Mouse (Mus musculus) left cerebral cortex, adult 11 months (tissue): ENCODE results near the gene Unc119b.
"Not testable (repeated sequence)": the region's sequence is repeated elsewhere in the genome, so short reads cannot be mapped to it uniquely, and the experiment has no call there.

ENCODE experiments used
- DNase-seq: peaks from one replicate; pipeline ENCODE4 v3.0.0; 2022; ENCODE audit warnings: low spot score

Gene Unc119b

DNA sequence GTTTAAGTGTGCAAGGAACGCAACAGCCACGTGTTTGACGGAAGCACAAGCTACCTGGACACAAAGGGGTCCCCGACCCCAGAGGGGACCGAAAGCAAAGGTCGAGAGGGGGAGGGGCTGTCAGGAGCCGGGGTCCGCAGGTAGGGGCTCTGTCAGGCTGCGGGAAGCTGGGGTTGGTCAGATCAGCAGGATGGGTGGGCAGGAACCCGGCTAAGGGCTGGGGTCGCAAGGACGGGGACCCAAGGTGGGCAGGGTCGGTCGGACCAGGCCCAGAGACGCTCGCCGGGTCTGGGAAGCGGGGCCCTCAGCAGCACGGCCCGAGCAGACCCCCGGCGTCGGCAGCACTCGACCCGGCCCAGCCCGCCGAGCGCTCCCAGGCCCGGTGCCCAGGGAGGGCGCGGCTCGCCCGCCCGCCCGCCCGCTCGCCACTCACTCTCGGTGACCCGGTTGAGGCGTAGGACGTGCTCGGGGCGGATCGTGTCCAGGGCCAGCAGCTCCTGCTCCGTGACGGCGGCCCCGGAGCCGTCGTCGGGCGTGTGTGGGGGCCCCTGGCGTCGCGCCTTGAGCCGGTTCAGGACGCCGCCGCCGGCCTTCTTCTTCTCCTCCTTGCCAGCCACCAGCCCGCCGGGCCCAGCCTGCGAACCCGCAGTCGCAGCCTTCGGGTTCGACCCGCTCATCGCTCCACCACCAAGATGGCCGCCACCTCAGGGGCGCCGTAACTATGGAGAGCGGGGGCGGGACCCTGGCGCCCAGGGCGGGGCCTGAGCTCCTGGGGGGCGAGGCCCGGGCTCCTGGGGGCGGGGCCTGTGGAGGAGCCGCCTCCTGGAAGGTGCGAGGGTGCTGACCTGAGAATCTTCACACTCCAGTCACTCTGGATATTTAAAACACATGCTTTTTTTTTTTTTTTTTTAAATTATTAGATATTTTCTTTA is at the start of gene Unc119b:
TSS of gene Unc119b (minus strand) at position 742 of the 932 bp plus-strand sequence.
- DNase-seq, result peak; percentile 84

DNA sequence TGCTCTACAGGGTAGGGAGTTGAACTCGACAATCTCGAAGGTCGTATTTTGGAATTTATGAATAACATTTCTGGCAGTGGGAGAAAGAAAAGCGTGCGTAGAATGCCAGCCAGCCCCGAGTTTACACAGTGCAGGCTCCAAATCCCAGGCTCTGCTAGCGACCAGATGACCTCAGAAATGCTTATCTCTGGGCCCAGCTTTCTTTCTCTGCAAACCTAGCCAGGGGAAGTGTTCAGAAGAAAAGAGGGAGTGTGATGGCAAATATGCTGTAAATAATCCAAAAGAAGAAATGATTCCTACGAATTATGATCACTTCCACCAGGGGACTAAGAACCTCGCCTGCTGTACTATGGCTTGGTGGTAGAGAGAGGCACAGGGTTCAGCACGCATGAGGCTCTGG is 48.7 kb upstream of the Unc119b start:
- no peak for DNase-seq

DNA sequence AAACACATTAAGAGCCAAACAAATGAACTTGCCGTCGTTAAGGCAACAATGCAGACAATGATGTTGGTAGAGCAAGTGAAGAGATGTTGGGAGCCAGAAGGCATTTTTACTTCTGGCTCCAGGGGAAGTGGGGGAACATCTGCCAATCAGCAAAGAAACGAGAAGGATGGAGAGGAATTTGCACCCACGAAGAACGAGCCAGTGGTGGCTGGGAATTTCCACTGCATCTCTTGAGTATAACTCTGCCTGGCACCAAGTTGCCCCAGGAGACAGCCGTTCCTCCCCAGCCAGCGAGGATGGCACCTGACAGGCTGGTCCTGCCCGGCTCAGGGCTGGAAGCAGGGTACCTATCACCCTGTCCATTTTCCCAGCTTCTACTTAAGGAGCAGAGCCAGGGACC is 48.1 kb upstream of the Unc119b start:
- no peak for DNase-seq

DNA sequence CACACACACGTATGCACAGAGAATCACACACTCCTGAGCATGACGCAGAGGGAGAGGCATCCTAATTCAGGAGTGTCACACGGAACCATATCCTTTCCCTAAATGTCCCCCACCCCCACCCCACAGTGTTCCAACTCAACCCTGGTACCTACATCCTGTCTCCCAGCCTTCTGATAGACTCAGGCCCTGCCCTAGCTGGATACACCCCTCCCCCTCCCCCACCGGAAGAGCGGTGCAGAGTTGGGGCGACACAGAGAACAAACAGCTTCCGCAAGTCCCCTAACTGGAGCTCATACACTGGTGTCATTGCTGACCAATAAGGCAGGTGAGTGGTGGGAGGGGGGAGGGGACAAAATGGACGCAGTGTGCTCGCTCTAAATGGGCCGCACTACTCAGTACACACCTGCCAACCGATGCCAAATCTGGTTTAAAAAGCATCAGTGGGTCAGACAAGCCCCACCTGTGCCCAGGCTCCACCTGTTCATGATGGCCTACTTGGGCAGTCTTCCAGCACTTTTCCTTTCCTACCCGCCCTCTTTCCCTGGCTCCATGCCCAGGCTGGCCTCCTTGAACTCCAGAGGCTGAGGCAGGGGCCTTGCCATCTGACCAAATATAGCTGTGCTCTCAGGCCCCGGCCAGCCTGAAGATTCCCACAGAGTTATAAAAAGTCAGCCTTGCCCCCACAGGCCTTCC is 46.6 kb upstream of the Unc119b start:
- DNase-seq, result no peak

DNA sequence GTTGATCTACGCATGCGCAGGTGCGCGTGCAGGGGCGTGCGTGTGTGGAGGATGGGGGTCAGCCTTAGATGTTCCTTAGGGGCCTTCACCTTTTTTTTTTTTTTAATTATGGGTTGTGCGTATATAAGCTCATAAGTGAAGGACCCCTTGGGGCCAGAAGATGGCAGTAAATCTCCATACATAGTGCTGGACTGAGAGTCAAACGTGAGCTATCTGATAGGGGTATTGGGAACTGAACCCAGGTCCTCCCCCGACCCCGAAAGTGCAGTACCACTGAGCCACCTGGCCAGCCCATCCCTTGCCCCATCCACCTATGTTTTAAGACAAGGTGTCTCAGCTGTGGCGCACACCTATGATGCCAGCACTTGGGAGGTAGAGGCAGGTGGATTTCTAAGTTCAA is 44.8 kb upstream of the Unc119b start:
- no peak for DNase-seq

DNA sequence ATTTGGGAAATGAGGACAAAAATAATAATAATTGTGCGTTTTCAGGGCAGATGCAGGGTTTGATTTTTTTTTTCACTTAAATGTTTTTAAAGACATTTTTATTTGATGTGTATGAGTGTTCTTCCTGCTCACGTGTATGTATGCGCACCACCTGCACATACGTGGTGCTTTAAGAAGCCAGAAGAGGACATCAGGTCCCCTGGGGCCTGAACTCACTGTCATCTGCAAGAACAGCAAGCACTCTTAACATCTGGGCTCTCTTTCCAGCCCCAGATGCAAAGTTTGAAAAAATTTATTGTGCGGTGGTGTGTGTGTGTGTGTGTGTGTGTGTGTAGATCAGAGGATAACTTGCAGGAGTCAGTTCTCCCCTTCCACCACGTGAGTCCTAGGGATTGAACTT is 43.1 kb upstream of the Unc119b start:
- no peak for DNase-seq

DNA sequence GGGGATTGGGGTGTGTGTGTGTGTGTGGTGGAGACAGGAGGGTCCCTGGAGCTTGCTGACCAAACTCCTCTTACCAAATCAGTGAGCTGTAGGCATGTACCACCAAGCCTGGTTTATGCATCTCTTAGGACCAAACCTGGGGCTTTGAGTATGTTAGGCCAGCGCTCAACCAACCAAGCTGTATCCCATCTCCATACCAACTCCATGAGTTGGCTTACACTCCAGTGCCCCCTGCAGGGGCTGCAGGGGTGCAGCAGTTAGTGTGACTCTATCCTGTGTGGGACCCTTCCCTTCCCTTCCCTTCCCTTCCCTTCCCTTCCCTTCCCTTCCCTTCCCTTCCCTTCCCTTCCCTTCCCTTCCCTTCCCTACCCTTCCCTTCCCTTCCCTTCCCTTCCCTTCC is 39.8 kb upstream of the Unc119b start:
- DNase-seq, result no peak

DNA sequence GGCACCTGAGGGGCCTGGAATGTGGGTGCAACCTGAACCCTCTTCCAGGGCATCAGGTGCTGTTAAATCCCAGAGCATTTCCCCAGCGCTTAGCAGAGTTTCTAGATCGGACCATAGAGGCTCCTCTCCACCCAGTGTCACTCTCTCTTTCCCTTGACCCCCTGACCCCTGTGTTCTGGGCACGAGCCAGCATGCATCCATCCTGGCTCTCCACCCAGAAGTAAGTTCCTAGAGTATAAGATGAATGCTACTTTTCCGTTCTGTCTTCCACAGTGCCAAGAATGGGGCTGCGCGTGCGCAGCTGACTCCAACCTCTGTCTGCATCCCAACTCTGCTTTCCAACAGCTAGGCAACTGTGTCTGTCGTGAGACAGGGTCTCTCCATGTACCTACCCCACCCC is 35.4 kb upstream of the Unc119b start:
- DNase-seq, result no peak

DNA sequence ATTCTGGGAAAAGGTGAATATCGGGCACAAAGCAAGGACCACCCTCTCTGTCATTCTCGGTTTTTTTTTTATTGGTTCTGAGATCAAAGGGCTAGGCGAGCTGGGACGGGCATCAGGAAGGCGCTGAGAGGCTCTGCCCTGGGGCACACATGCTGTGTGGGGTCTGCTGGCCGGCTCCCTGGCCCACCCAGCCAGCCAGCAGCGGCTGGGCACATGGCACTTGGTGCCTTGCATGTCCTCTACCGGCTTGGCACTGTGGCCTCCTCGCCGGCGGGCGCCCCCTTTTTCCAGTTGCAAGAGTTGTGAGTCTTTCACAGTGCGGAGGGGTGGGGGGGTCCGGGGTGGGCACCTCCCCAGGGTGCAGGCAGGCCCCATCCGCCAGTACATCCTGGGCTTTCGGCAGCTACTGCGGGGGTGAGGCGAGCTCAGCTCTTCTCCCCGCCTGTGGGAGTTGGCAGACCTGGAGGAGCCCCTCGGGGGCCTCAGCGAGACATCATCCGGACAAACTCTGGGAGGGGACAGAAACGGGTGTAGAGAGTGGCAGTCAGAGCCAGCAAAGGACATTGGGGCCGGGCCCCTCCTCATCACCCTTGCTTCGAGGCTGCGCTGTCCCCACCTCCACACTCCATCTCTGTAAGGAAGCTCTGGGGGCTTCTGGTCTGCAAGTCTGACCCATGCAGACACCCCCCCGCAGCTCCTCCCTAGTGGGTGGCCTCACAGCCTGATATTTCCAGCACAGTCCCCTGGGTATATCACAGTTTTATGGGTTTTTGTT is 34.1 kb upstream of the Unc119b start:
- no peak for DNase-seq

DNA sequence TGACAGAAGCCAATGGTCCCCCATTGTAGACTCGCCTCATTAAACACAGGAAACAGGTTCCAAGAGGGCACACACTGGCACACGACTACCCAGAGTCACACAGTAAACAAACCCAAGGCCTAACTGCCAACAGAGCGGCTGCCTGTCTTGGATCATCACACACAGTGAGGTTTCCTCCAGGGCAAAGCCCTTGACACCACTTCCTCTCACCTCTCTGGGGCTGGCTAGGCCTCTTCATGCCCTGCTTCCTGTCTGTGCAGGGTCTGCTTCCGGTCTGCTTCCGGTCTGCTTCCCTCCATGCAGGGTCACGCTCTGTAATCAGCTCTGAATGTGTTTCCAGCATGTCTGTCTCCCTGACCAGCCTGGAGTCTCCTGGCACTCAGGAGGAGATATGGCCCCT is 32.6 kb upstream of the Unc119b start:
- DNase-seq, result no peak

DNA sequence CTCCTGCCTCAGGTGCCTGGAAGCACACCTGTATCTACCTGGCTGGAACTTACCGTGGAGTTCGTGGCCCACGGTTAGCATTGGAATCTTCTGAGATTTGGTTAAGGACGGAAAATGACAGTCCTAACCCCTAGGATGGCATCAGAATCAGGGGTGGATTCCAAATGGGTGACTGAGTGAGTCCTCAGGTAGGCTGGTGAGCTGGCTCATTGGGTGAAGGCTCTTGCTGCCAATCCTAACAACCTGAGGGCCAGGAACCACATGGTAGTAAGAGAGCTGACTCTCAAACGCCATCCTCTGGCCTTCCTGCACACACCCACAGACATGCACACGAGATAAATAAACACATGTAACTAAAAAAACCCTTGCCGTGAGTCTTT is 32.0 kb upstream of the Unc119b start:
- no peak for DNase-seq

DNA sequence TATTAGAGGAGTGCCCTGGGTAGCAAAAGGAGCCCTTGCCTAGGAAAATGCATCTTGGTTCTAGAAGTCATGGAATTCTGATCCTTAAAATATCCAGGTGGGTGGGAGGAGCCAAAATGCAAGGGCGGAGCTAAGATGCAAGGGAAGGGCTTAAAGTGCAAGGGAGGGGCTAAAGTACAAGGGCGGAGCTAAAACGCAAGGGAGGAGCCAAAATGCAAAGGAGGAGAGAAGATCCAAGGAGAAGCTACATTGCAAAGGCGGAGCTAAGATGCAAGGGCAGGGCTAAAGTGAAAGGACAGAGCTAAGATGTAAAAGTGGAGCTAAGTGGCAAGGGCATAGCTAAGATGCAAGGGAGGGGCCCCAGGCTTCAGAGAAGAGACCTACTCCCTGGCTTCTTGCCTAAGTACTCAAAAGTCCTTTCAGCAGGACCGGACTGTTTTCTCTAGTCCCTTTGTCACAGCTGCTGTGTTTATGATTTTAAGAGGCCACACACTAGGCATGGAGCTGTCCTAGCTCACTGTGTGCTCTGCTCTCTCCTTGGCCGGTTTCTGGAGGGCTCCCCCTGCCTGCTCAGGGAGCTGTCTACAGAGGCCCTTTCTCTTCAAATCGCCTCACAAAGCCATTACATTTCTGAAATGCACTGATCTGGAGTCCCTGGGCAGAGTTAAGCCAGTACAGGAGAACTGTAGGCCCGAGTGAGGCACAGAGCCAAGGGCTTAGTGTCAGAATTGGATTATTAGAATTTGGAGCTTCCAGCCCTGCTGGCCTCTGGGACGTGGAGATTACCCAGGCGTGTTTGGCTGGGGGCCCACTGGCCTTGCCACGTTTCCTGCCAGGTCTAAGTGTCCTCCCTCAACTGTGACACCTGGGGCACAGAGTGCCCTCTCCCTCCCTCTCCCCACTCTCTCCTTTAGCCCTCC is 31.4 kb upstream of the Unc119b start:
- DNase-seq, result no peak

DNA sequence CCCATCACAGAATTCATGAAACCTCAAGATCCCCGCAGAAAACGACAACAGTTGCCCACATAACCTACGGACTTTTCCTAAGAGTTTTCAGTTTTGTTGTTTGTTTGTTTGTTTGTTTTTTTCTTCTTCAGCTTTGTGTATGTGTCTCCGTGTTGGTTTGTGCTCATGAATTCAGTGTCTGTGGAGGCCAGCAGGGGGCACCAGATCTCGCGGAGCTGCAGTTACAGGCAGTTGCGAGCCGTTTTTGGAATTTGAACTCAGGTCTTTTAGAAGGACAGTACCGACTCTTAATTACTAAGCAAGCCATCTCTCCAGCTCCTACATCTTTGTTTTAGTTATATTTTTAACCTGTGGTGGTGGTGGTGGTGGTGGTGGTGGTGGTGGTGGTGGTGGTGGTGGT is 30.6 kb upstream of the Unc119b start:
- DNase-seq, result no peak

DNA sequence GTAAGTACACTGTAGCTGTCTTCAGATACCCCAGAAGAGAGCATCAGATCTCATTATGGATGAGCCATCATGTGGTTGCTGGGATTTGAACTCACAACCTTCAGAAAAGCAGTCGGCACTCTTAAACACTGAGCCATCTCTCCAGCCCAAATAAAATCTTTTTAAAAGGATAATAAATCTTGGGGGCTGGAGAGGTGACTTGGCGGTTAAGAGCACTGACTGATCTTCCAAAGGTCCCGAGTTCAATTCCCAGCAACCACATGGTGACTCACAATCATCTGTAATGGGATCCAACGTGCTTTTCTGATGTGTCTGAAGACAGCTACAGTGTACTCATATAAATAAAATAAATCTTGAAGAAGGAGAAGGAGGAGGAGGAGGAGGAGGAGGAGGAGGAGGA is 29.7 kb upstream of the Unc119b start:
- DNase-seq, result not testable (repeated sequence)

DNA sequence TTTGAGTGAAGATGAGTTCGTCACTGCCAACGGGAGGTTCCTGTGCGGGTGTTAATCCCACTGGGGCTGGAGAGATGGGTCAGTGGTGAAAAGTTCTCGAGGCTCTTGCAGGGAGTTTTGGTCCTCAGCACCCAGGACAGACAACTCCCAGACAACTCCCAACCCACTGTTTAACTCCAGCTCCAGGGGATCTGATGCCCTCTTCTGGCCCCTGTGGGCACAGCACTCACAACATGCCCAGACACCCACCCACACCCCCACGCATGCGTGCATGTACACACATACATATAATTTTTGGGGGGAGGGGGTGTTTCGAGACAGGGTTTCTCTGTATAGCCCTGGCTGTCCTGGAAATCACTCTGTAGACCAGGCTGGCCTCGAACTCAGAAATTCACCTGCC is 28.8 kb upstream of the Unc119b start:
- DNase-seq, result no peak

DNA sequence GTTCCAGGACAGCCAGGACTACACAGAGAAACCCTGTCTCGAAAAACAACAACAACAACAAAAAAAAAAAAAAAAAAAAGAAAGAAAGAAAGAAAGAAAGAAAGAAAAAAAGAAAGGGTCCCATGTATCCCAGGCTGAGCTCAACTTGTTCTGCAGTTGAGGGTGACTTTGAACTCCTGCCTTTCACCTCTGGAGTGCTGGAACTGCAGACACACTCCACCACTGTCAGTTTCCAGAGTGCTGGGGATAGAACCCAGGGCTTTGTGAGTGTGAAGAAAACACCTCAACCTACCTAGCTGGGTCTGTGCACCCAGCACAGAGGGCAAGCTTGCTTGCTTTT is 27.1 kb upstream of the Unc119b start:
- not testable (repeated sequence) for DNase-seq

DNA sequence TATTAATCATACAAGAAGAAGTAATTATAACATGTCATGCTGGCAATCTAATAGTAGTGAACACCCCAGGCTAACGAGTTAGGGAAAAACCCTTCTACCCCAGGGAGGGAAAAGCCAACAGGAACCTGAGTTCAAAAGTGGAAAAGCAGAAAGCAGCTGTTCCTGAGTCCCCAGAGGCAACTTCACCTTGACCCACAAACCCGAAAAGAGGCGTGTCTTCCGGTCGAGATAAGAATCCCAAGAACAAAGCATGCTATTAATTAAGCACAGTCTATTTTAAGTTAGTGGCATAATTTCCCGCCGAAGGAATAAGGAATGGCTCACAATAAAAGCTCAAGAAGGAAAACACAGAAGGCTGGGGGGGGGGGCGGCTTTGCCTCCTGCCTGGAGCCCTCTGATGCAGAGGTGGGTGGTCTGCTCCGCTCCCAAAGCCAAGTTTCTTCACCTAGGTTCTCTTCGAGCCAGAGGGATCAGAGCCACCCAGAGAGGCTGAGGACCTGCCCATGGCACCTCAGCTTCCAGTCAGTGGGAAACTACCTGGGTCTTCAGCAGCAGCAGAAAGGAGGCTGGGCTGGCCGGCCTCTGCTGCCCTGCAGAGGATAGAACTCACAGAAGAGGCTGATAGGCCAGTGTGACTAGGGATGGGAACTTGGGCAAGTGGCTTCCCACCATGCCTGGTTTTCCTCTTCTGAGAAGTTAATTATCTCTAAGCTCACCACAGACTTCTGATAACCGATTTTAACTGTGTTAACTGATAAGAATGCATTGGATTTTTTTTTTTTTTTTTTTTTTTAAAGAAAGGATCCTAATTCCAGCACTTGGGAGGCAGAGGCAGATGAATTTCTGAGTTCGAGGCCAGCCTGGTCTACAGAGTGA is 26.5 kb upstream of the Unc119b start:
- no peak for DNase-seq

DNA sequence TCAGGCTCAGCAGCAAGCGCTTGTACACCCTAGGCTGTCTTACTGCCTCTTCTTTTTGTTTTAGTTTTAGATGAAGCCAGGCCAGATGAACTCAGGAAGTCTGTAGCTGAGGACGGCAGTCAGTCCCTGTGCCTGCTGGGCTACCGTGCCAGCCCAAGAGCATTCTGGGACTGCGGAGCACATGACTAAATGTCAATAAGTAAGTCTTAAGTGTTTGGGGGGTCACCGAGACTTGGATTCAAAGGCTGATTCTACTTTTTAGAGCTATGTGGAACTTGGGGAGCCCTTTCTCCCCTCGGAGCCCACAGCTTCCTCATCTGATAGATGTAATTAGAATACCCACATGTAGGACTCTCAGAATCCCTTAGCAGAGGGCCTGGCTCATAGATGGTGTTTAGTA is 25.9 kb upstream of the Unc119b start:
- DNase-seq, result no peak

DNA sequence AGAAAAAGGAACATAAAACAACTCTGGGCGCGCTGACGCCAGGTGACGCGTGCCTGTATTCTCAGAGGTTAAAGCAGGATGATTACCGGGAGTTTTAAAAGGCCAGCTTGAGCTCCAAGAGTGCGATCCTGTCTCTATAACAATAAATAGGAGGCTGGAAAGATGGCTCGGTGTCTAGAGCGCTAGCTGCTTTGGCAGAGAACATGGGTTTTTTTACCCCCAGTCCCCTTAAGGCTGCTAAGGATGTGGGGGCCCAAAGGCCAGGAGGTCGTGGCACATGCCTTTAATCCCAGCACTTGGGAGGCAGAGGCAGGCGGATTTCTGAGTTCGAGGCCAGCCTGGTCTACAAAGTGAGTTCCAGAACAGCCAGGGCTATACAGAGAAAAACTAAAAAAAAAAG is 24.4 kb upstream of the Unc119b start:
- no peak for DNase-seq

DNA sequence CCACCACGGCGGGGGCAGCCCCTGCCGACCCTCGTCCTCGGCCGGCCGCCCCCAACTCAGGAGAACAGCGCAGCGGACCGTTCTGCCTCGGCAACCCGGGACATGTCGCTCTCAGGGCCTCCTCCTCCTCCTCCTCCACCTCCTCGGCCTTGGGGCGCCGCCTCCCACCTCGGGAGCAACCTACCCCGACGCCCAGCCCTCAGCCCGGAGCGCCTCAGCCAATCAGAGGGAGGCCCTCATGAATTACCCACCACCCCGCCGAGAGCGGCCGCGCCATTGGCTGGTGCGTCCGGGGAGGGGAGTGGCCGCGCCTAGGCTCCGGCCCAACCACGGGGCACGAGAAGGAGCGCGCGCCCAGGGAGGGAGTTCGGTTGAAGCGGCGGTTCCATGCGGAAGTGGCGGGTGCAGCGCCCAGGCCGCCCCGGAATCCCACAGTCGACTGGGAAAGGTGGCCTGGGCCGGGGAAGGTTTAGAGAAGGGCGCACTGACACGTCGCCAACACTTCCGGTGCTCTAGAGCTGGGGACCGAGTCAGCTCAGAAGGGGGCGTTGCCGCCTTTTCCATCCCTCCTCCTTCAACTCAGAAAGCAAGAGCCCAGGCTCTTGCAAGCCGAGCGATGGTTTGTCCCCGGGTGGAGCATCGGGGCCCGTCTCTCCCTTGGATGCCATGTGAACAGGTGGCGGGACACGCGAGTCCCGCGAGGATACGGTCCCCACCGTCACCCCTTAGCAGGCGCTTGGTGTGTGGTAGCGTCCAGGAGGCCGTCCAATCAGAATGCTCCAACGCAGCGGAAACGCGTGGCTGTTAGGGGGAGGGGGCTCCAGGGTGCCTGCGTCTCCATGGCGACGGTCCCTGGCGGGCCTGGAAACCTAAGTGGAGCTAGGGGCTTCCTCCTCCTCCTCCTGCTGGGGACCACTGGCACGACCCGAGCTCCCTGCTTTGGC is 23.5 kb upstream of the Unc119b start, which contains the start of gene Mlec:
TSS of gene Mlec (minus strand) at position 140 of the 944 bp plus-strand sequence.
- peak; percentile 98 for DNase-seq
